Mouse (Mus musculus) monocyte, adult 5-6 weeks (primary cell): ENCODE measurements around the gene Vmn1r193. TPM values are rescaled to one million over a fixed set of nuclear protein-coding genes. Genes with fewer than 3 reads are reported as not detected.
"Not testable (repeated sequence)": the region's sequence is repeated elsewhere in the genome, so short reads cannot be mapped to it uniquely, and the experiment has no call there.

Source experiments
- ATAC-seq: fragments of 153-309, 156-312 bp; replicated peaks from 2 replicates; pipeline ENCODE4 v1.8.0; 2017; ENCODE audit warnings: mild to moderate bottlenecking; ENCODE audit not compliant: low TSS enrichment, insufficient number of reproducible peaks, severe bottlenecking, poor library complexity, low FRiP score
- total RNA-seq: library from RNA; stranded (forward); fragments of 200-1000, 200-491, 200-594 nt; gene quantifications from 3 replicates; pipeline ENCODE4 v1.2.3, GENCODE M21; 2017

Vmn1r193 gene
- total RNA-seq, result not detected in 3 replicates

DNA sequence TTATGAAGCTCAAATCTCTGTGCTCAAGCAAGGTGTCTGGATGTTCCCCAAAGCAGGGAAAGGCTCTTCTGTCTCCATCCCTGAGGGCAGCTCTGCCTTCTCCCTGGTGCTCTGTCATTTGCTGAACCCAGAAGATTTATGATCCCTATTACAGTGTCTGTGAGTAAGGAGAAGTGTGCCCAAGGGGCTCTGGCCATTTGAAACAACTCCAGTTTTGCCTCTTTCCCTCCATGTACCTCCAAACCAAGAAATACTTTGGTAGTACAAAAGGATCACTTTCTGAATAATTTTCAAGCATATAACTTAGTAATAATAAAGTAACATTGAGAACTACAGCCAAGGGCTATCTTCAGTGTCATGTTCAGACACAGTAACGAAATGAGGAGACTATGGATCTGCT, at the start of gene Vmn1r193:
TSS of gene Vmn1r193 (minus strand) at position 101 of the 400 bp plus-strand sequence.
- ATAC-seq, result not testable (repeated sequence)

DNA sequence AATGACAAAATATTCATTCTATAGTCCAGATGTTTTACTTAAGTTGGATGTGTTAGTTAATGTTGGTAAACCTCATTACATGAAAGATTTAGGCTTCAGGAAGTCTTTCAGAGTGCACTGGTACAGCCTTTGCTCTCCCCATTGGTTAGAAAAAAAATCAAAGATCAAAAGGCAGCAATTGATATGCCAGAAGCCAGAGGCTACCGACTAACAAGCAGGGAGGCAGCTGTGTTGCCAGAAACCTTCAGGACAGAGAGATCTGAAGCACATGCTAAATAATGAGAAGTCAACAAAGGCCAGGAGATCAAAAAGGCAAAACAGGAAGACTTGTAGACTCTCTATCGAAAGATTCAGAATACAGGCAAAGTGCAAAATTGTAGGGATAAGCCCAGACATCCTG, 48.8 kb upstream of the Vmn1r193 start:
- no peak for ATAC-seq

- ATAC-seq, result not testable (repeated sequence)
Measured at GRCm38 (mm10) chr13:22270222-22270621, 47.3 kb upstream of the Vmn1r193 start, which contains the start of gene Vmn1r195. Gene Vmn1r195 (plus strand): TSS chr13:22270522.

DNA sequence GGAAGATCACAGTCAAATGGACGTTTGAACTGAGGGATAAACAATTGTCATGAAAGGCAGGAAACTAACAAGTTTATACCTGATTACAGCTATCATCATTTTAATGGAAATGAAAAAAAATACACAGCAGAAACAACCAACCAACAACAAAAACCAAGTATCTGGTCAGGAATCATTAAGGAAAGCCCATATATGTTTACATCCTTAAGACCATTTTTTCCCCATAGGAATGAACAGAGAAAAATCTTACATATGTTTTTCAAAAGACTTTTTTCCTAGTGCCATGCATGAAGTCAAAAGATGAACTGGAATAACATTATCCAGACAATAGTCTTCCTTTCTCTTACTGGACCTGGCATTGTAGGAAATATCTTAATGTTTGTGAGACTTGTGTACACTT, 21.0 kb upstream of the Vmn1r193 start, which contains the start of gene Vmn1r194:
TSS of gene Vmn1r194 (plus strand) at position 301 of the 400 bp plus-strand sequence.
- no peak for ATAC-seq

DNA sequence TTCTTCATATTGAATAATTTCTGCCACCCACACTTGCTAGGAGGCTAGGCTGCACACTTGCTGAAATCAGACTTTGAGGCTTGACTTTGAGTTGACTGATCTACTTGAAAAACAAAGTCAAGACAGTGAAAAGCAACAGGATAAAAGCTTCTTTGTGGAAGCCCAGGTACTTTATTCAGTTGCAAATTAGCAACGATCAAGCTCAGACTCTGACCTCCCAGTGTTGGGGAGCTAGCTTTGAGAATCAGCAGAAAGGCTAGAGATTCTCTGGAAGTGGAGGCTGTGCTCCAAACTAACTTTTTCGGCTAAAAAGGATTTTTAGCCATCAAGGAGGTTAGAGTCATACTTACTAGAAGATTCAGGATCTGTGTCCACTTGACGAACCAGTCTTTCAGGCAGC, 30.2 kb downstream of the Vmn1r193 start:
- not testable (repeated sequence) for ATAC-seq

- ATAC-seq, result no peak
Measured at GRCm38 (mm10) chr13:22191041-22191440, 31.9 kb downstream of the Vmn1r193 start, which contains the start of gene Vmn1r192. Gene Vmn1r192 (minus strand): TSS chr13:22191141.

GRCm38 (mm10) chr13:22190385-22190784, 32.6 kb downstream of the Vmn1r193 start:
- no peak for ATAC-seq

DNA sequence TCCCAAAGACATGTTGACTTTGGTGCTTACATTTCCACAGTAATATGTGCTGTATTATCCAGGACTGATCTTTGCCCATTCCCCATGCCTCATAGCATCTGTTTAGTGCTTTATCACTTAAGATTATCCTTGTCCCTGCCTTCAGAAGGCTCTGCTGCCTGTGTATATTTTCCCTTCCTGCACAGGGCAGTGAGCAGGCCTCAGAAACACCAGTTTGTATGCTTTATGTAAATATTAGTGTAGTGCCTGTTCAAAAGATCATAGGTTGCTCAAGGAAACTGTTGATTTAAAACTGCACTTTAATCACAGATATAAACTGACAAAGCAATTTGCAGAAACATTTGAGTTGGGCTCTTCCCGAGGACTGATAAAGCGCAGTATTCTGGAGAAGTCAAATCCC, 33.6 kb downstream of the Vmn1r193 start:
- no peak for ATAC-seq

DNA sequence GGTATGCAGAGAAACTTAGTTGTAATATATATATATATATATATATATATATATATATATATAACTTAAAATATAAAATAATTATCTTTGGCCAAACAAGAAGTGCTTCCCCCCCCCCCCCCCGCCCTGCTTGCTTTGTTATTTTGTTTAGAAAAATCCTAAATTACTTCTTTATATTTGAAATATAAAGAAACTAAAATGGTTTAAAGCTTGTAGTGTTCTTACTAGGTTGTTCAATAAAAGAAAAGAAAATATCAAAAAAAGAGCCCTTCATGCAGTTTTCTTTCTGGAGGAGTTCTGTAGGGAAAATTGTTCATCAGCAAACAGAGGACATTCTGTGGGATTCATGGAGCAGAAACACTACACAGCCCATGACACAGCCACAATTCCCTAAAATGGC, 39.1 kb downstream of the Vmn1r193 start, which contains the start of gene Vmn1r191:
TSS of gene Vmn1r191 (minus strand) at position 101 of the 400 bp plus-strand sequence.
- no peak for ATAC-seq

GRCm38 (mm10) chr13:22168416-22168815, 54.5 kb downstream of the Vmn1r193 start:
- no peak for ATAC-seq

Other genes starting within 250 kb of the Vmn1r193 start
- gene Pom121l2, start 242.0 kb downstream of the Vmn1r193 start, total RNA-seq, result 0.32 to 0.78 TPM in 2 of 3 replicates, not detected in the other
- 0.10 to 0.64 TPM in 2 of 3 replicates, not detected in the other for gene Prss16, start 213.4 kb downstream of the Vmn1r193 start, total RNA-seq
- 11.3 to 37.5 TPM in 2 of 3 replicates, not detected in the other for gene Hist1h2ah, start 187.6 kb downstream of the Vmn1r193 start, total RNA-seq
- gene Hist1h2bk, start 187.3 kb downstream of the Vmn1r193 start, total RNA-seq, result 6.8 to 12.3 TPM (median 11.3 TPM) in 3 replicates
- gene Hist1h4i, start 181.8 kb downstream of the Vmn1r193 start, total RNA-seq, result 13.3 to 29.5 TPM (median 23.6 TPM) in 3 replicates
- 17.4 to 59.7 TPM in 2 of 3 replicates, not detected in the other for gene Hist1h2ag, start 180.2 kb downstream of the Vmn1r193 start, total RNA-seq
- gene Hist1h2bj, start 179.9 kb downstream of the Vmn1r193 start, total RNA-seq, result 7.1 to 19.9 TPM in 2 of 3 replicates, not detected in the other
- gene Vmn1r188, start 138.7 kb downstream of the Vmn1r193 start, total RNA-seq, result not detected in 3 replicates
- gene Vmn1r189, start 117.3 kb downstream of the Vmn1r193 start, total RNA-seq, result not detected in 3 replicates
- not detected in 3 replicates for gene Vmn1r191, start 39.2 kb downstream of the Vmn1r193 start, total RNA-seq
- not detected in 3 replicates for gene Vmn1r192, start 32.0 kb downstream of the Vmn1r193 start, total RNA-seq
- not detected in 3 replicates for gene Vmn1r194, start 21.1 kb upstream of the Vmn1r193 start, total RNA-seq
- gene Vmn1r195, start 47.4 kb upstream of the Vmn1r193 start, total RNA-seq, result not detected in 3 replicates
- gene Vmn1r196, start 66.8 kb upstream of the Vmn1r193 start, total RNA-seq, result not detected in 3 replicates
- gene Vmn1r197, start 101.4 kb upstream of the Vmn1r193 start, total RNA-seq, result not detected in 3 replicates
- gene Vmn1r198, start 127.2 kb upstream of the Vmn1r193 start, total RNA-seq, result not detected in 3 replicates
- gene Vmn1r199, start 156.7 kb upstream of the Vmn1r193 start, total RNA-seq, result not detected in 3 replicates
- not detected in 3 replicates for gene Vmn1r200, start 167.2 kb upstream of the Vmn1r193 start, total RNA-seq
- not detected in 3 replicates for gene Vmn1r201, start 248.8 kb upstream of the Vmn1r193 start, total RNA-seq